Mouse (Mus musculus) neutrophil, adult 65 days (primary cell): ENCODE measurements around the gene Arl15. TPM values are rescaled to one million over a fixed set of nuclear protein-coding genes. Genes with fewer than 3 reads are reported as not detected.

Experiments used
- total RNA-seq: library from RNA; stranded (reverse); gene quantifications from 2 replicates; pipeline ENCODE4 v1.2.4, GENCODE M21; 2023

Arl15 gene
- 9.2 and 17.0 TPM in 2 replicates for total RNA-seq

DNA sequence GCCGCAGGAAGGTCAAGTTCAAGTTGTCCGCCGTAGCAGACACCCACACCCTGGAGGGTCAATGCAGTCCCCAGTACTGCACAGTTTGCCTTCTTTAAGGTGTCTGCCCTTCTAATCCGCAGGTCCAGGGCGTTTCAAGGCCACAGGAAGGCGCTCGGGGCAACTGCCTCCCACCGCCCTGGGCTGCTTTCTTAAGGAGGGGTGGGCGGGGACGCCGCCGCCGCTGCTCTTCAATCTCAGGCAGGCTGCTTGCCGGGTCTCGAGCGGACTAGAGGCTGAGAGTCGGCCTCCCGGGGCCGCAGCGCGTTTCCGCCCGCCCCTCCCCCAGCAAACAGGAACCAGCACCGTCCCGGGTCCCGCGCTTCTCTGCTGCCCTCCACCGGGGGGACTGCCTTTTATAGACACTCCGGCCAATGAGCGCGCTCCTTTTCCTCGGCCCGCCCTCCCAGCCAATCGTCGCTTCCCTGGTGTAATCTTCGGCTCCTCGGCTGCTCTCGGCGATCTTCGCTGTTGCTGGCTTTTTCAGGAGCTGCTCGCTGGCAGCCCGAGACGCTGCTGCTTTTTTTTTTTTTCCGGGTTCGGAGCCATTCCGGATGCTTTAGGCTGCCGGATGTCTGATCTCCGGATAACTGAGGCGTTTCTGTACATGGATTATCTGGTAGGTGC, at the start of gene Arl15:
Gene Arl15, plus strand, starts transcription at position 467 of the 666 bp plus-strand sequence.

Other genes starting within 250 kb of the Arl15 start
- gene Snx18, start 175.9 kb upstream of the Arl15 start, total RNA-seq: 131 and 165 TPM in 2 replicates
- not detected in 2 replicates for gene Hspb3, start 130.8 kb upstream of the Arl15 start, total RNA-seq